Mouse (Mus musculus): ENCODE results near the gene Apobr. TPM values are rescaled to one million over a fixed set of nuclear protein-coding genes. Genes with fewer than 3 reads are reported as not detected.
A peak's percentile ranks its signal among the peaks of the same experiment; 100 is the strongest.

The Apobr gene
- polyA plus RNA-seq, 2 experiments, result 1.0 to 1.1 TPM

DNA sequence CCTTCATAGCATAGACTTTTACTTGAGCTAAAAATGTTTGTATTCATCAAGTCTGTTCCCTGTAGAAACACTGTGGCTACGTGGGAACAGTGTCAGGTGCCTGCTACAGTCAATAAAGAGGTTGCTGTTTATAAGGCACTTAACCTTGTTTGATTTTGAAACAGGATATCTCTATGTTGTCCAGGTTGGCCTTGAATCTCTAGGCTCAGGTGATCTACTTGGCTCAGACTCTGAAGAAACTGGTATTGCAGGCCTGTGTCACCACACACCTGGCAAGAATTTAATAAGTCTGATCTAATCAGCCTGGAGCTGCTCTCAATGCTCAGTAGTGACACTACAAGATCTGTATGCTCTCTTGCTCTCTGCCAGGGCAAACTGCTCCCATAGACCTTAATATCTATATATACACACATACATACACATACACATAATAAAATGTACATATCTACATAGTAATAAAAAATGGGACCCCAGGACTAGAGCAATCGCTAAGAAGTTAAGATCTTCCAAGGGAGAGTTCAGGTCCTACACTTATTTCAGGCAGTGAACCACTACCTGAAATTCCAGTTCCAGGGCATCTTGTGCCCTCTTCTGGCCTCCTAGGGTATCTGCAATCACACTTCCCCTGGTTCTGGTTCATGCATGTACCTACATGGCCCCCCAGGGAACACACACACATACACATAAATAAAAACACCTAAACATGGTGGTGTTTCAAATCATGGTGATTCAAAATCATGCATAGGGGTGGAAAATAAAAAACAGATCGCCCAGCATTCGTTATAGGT is 52.2 kb downstream of the Apobr start:
- Histone ChIP-seq H3K36me3 (ENCODE audit: control insufficient read depth, insufficient read depth, low read length) (no peaks in the 10 kb centered on the region), H3K27me3 (ENCODE audit: control insufficient read depth, insufficient read depth, low read length) (no peaks in the 10 kb centered on the region), H3K4me3 (replicated peaks; ENCODE audit: low read length) (no peak overlapping the region), H3K27ac (replicated peaks; ENCODE audit: low read depth, low read length) (no peak overlapping the region), H3K9ac (ENCODE audit: low read depth, low read length, severe bottlenecking) (no peak overlapping the region), H3K4me2 (replicated peaks; ENCODE audit: low read depth, low read length, severe bottlenecking) (no peak overlapping the region), H3K9me3 (ENCODE audit: control insufficient read depth, low read length) (no peaks in the 10 kb centered on the region), H3K4me1 (ENCODE audit: control insufficient read depth, insufficient read depth, low read length) (peaks cover 8% of the 10 kb centered on the region)
- ATAC-seq (ENCODE audit: low FRiP score, low read depth), result no peak
- 14% methylated on average over 4 of the region's 4 CpGs for WGBS
- peak; percentile 73 for DNase-seq (ENCODE audit: low spot score)
- TF ChIP-seq POLR2A (IDR thresholded peaks at IDR 0.05; ENCODE audit: borderline replicate concordance, extremely low read depth, insufficient read depth, insufficient read length), result no peak

Small RNA genes within 50 kb of the gene (microRNA-seq; reads per million reads assigned to microRNA genes)
- gene Mir7059, result 0.69 reads per million

Other genes starting within 250 kb of the Apobr start
- 3.7 and 4.1 TPM in 2 replicates for gene Lat, start 215.4 kb upstream of the Apobr start, polyA plus RNA-seq (2012; rRNA removed)
- gene Lat, start 215.4 kb upstream of the Apobr start, polyA plus RNA-seq (2014; fragmentation: Nextera tagmentation; extraction: Ambion mirVana), result 2.7 and 4.1 TPM in 2 replicates
- gene Spns1, start 207.5 kb upstream of the Apobr start, polyA plus RNA-seq (2012; rRNA removed), result 158 and 195 TPM in 2 replicates
- gene Spns1, start 207.5 kb upstream of the Apobr start, polyA plus RNA-seq (2014; fragmentation: Nextera tagmentation; extraction: Ambion mirVana), result 47.0 and 51.7 TPM in 2 replicates
- 10.2 and 11.9 TPM in 2 replicates for gene Nfatc2ip, start 188.2 kb upstream of the Apobr start, polyA plus RNA-seq (2012; rRNA removed)
- 3.1 and 3.5 TPM in 2 replicates for gene Nfatc2ip, start 188.2 kb upstream of the Apobr start, polyA plus RNA-seq (2014; fragmentation: Nextera tagmentation; extraction: Ambion mirVana)
- 0.09 and 0.18 TPM in 2 replicates for gene Cd19, start 170.1 kb upstream of the Apobr start, polyA plus RNA-seq (2012; rRNA removed)
- gene Cd19, start 170.1 kb upstream of the Apobr start, polyA plus RNA-seq (2014; fragmentation: Nextera tagmentation; extraction: Ambion mirVana), result 0.19 TPM in 1 of 2 replicates, not detected in the other
- 35.1 and 35.2 TPM in 2 replicates for gene Rabep2, start 156.2 kb upstream of the Apobr start, polyA plus RNA-seq (2012; rRNA removed)
- gene Rabep2, start 156.2 kb upstream of the Apobr start, polyA plus RNA-seq (2014; fragmentation: Nextera tagmentation; extraction: Ambion mirVana), result 30.7 and 31.2 TPM in 2 replicates
- 89.8 and 106 TPM in 2 replicates for gene Atp2a1, start 121.8 kb upstream of the Apobr start, polyA plus RNA-seq (2012; rRNA removed)
- 93.9 and 131 TPM in 2 replicates for gene Atp2a1, start 121.8 kb upstream of the Apobr start, polyA plus RNA-seq (2014; fragmentation: Nextera tagmentation; extraction: Ambion mirVana)
- 83.3 and 94.6 TPM in 2 replicates for gene Sh2b1, start 109.5 kb upstream of the Apobr start, polyA plus RNA-seq (2012; rRNA removed)
- gene Sh2b1, start 109.5 kb upstream of the Apobr start, polyA plus RNA-seq (2014; fragmentation: Nextera tagmentation; extraction: Ambion mirVana), result 50.2 and 53.7 TPM in 2 replicates
- 109 and 111 TPM in 2 replicates for gene Tufm, start 97.6 kb upstream of the Apobr start, polyA plus RNA-seq (2012; rRNA removed)
- gene Tufm, start 97.6 kb upstream of the Apobr start, polyA plus RNA-seq (2014; fragmentation: Nextera tagmentation; extraction: Ambion mirVana), result 125 TPM in 2 replicates
- gene Atxn2l, start 81.5 kb upstream of the Apobr start, polyA plus RNA-seq (2012; rRNA removed), result 170 and 223 TPM in 2 replicates
- gene Atxn2l, start 81.5 kb upstream of the Apobr start, polyA plus RNA-seq (2014; fragmentation: Nextera tagmentation; extraction: Ambion mirVana), result 51.4 and 56.2 TPM in 2 replicates
- gene Eif3c, start 18.5 kb upstream of the Apobr start, polyA plus RNA-seq (2012; rRNA removed), result 107 and 115 TPM in 2 replicates
- gene Eif3c, start 18.5 kb upstream of the Apobr start, polyA plus RNA-seq (2014; fragmentation: Nextera tagmentation; extraction: Ambion mirVana), result 169 and 171 TPM in 2 replicates
- gene Cln3, start 875 bp downstream of the Apobr start, polyA plus RNA-seq (2012; rRNA removed), result 55.4 and 81.7 TPM in 2 replicates
- 34.6 and 35.5 TPM in 2 replicates for gene Cln3, start 875 bp downstream of the Apobr start, polyA plus RNA-seq (2014; fragmentation: Nextera tagmentation; extraction: Ambion mirVana)
- gene Il27, start 10.0 kb downstream of the Apobr start, polyA plus RNA-seq (2012; rRNA removed), result not detected in 2 replicates
- not detected in 2 replicates for gene Il27, start 10.0 kb downstream of the Apobr start, polyA plus RNA-seq (2014; fragmentation: Nextera tagmentation; extraction: Ambion mirVana)
- gene Nupr1, start 45.9 kb downstream of the Apobr start, polyA plus RNA-seq (2012; rRNA removed), result 5.8 and 11.6 TPM in 2 replicates
- gene Nupr1, start 45.9 kb downstream of the Apobr start, polyA plus RNA-seq (2014; fragmentation: Nextera tagmentation; extraction: Ambion mirVana), result 10.9 and 19.2 TPM in 2 replicates
- 49.8 and 61.6 TPM in 2 replicates for gene Sgf29, start 64.4 kb downstream of the Apobr start, polyA plus RNA-seq (2012; rRNA removed)
- gene Sgf29, start 64.4 kb downstream of the Apobr start, polyA plus RNA-seq (2014; fragmentation: Nextera tagmentation; extraction: Ambion mirVana), result 56.0 and 64.2 TPM in 2 replicates
- 6.9 and 7.0 TPM in 2 replicates for gene Sult1a1, start 91.5 kb downstream of the Apobr start, polyA plus RNA-seq (2012; rRNA removed)
- gene Sult1a1, start 91.5 kb downstream of the Apobr start, polyA plus RNA-seq (2014; fragmentation: Nextera tagmentation; extraction: Ambion mirVana), result 10.3 TPM in 2 replicates
- gene Bola2, start 110.5 kb downstream of the Apobr start, polyA plus RNA-seq (2012; rRNA removed), result 37.3 and 50.4 TPM in 2 replicates
- 121 and 122 TPM in 2 replicates for gene Bola2, start 110.5 kb downstream of the Apobr start, polyA plus RNA-seq (2014; fragmentation: Nextera tagmentation; extraction: Ambion mirVana)
- 33.2 and 44.0 TPM in 2 replicates for gene Slx1b, start 110.8 kb downstream of the Apobr start, polyA plus RNA-seq (2012; rRNA removed)
- 8.6 and 9.9 TPM in 2 replicates for gene Slx1b, start 110.8 kb downstream of the Apobr start, polyA plus RNA-seq (2014; fragmentation: Nextera tagmentation; extraction: Ambion mirVana)
- 33.4 and 45.7 TPM in 2 replicates for gene Coro1a, start 122.8 kb downstream of the Apobr start, polyA plus RNA-seq (2012; rRNA removed)
- 43.0 and 45.0 TPM in 2 replicates for gene Coro1a, start 122.8 kb downstream of the Apobr start, polyA plus RNA-seq (2014; fragmentation: Nextera tagmentation; extraction: Ambion mirVana)
- 134 and 151 TPM in 2 replicates for gene Mapk3, start 174.7 kb downstream of the Apobr start, polyA plus RNA-seq (2012; rRNA removed)
- gene Mapk3, start 174.7 kb downstream of the Apobr start, polyA plus RNA-seq (2014; fragmentation: Nextera tagmentation; extraction: Ambion mirVana), result 51.0 and 52.4 TPM in 2 replicates
- gene Gdpd3, start 181.4 kb downstream of the Apobr start, polyA plus RNA-seq (2012; rRNA removed), result 13.6 and 15.0 TPM in 2 replicates
- 3.2 and 4.3 TPM in 2 replicates for gene Gdpd3, start 181.4 kb downstream of the Apobr start, polyA plus RNA-seq (2014; fragmentation: Nextera tagmentation; extraction: Ambion mirVana)
- gene Ypel3, start 192.0 kb downstream of the Apobr start, polyA plus RNA-seq (2012; rRNA removed), result 144 and 202 TPM in 2 replicates
- gene Ypel3, start 192.0 kb downstream of the Apobr start, polyA plus RNA-seq (2014; fragmentation: Nextera tagmentation; extraction: Ambion mirVana), result 131 and 151 TPM in 2 replicates
- gene Tbx6, start 196.5 kb downstream of the Apobr start, polyA plus RNA-seq (2012; rRNA removed), result 2.0 and 2.7 TPM in 2 replicates
- 0.29 and 0.41 TPM in 2 replicates for gene Tbx6, start 196.5 kb downstream of the Apobr start, polyA plus RNA-seq (2014; fragmentation: Nextera tagmentation; extraction: Ambion mirVana)
- gene Ppp4c, start 207.6 kb downstream of the Apobr start, polyA plus RNA-seq (2012; rRNA removed), result 238 and 252 TPM in 2 replicates
- gene Ppp4c, start 207.6 kb downstream of the Apobr start, polyA plus RNA-seq (2014; fragmentation: Nextera tagmentation; extraction: Ambion mirVana), result 268 and 269 TPM in 2 replicates
- gene Fam57b, start 212.7 kb downstream of the Apobr start, polyA plus RNA-seq (2012; rRNA removed), result 1.6 and 2.0 TPM in 2 replicates
- gene Fam57b, start 212.7 kb downstream of the Apobr start, polyA plus RNA-seq (2014; fragmentation: Nextera tagmentation; extraction: Ambion mirVana), result 0.21 and 0.44 TPM in 2 replicates
- gene 4930451I11Rik, start 246.7 kb downstream of the Apobr start, polyA plus RNA-seq (2012; rRNA removed), result not detected in 2 replicates
- gene 4930451I11Rik, start 246.7 kb downstream of the Apobr start, polyA plus RNA-seq (2014; fragmentation: Nextera tagmentation; extraction: Ambion mirVana), result not detected in 2 replicates

All from limb, embryonic 14.5 days (tissue).